Mouse (Mus musculus): ENCODE measurements around the gene Muc13.

- no peak for TF ChIP-seq GATA1 (IDR thresholded peaks at IDR 0.05; ENCODE audit: borderline replicate concordance, low read length)
- TF ChIP-seq FLI1 (IDR thresholded peaks at IDR 0.05; ENCODE audit: low read length) = no peak
Measured at GRCm38 (mm10) chr16:33760996-33761395, 32.8 kb upstream of the Muc13 start.
